In the genomic region with DNA sequence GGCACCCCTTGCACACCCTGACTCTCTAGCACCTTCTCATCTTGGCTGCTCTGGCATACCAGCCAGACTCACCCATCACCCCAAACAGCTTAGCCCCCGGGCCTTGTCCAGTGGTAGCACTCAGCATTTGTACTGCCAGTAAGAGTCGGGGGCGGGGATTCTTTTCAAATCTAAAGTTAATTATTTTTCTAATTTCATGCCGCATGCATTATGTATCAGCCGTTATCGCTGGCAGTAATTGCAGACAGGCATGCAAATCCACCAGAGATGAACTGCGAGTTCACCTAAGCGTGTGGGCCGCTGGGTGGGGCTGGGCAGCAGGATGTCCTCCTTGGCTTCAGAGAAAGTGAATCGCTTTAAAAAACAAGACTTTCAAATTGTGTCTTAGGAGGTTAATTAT, we compare ENCODE assay signal across 17 mouse cellular contexts.
"Had no signal": no experiment of that assay in that cellular context is flagged by ENCODE, and none has a peak within 500 bp of the region (broad histone marks: within the 10 kb centered on the region; RNA-seq: fewer than 3 reads in every experiment).

No protein-coding gene starts in this region.

- DNase-seq: kidney, adult 11 months; kidney, adult 8-10 months; kidney, postnatal 10 days; kidney, postnatal 36 days; layer of hippocampus, postnatal 36 days; liver, embryonic 13.5 days; lung, adult 2 months; lung, postnatal 14 days; lung, postnatal 4 days; thymus, adult 2 months; thymus, postnatal 14 days; thymus, postnatal 4 days had no signal

- H3K36me3 ChIP-seq: kidney, embryonic 15.5 days; liver, embryonic 13.5 days; neural tube, embryonic 12.5 days had no signal

- H3K4me2 ChIP-seq: kidney, embryonic 15.5 days; liver, embryonic 13.5 days; neural tube, embryonic 12.5 days had no signal

- ATAC-seq: midbrain, embryonic 16.5 days had no signal

- H3K9me3 ChIP-seq: kidney, embryonic 15.5 days; liver, embryonic 13.5 days; neural tube, embryonic 12.5 days had no signal

- H3K27ac ChIP-seq: kidney, embryonic 15.5 days; left cerebral cortex, adult 2 months; liver, embryonic 13.5 days; neural tube, embryonic 12.5 days; stomach, postnatal 0 days had no signal

- H3K4me3 ChIP-seq: kidney, embryonic 15.5 days; left cerebral cortex, adult 2 months; liver, embryonic 13.5 days; neural tube, embryonic 12.5 days had no signal

- H3K9ac ChIP-seq: kidney, embryonic 15.5 days; liver, embryonic 13.5 days; neural tube, embryonic 12.5 days had no signal
